Mouse (Mus musculus) liver, postnatal 0 days (tissue): ENCODE measurements around the gene Mt3. TPM values are rescaled to one million over a fixed set of nuclear protein-coding genes. Genes with fewer than 3 reads are reported as not detected.
"Not testable (repeated sequence)": the region's sequence is repeated elsewhere in the genome, so short reads cannot be mapped to it uniquely, and the experiment has no call there.

Experiments used
- ATAC-seq: fragments of 200-750 bp; cut with Nextera tagmentation; 2 replicates; pipeline ENCODE4 v1.8.0; 2017; ENCODE audit warnings: mild to moderate bottlenecking, moderate library complexity
- DNase-seq: peaks from one replicate; pipeline ENCODE4 v3.0.0-alpha.2; 2016
- H3K27ac ChIP-seq: fragments of 300-500 bp; sonication (generic); 2 replicates; pipeline ENCODE4 v1.5.1; 2014; ENCODE audit warnings: antibody characterized with exemption, moderate library complexity, mild to moderate bottlenecking, low read depth
- H3K27me3 ChIP-seq: fragments of 300-500 bp; sonication (generic); 2 replicates; pipeline ENCODE4 v1.6.1; 2014; ENCODE audit warnings: low read length, control low read depth, mixed read lengths; ENCODE audit not compliant: insufficient read depth
- H3K36me3 ChIP-seq: fragments of 300-500 bp; sonication (generic); replicated peaks from 2 replicates; pipeline ENCODE4 v1.6.1; 2014; ENCODE audit warnings: mild to moderate bottlenecking, control low read depth, low read length, moderate library complexity, mixed read lengths; ENCODE audit not compliant: insufficient read depth
- H3K4me1 ChIP-seq: fragments of 300-500 bp; sonication (generic); 2 replicates; pipeline ENCODE4 v1.6.1; 2014; ENCODE audit warnings: antibody characterized with exemption, mild to moderate bottlenecking, control low read depth; ENCODE audit not compliant: insufficient read depth
- H3K4me2 ChIP-seq: fragments of 300-500 bp; sonication (generic); 2 replicates; pipeline ENCODE4 v1.6.1; 2014; ENCODE audit warnings: low read depth, mild to moderate bottlenecking, low read length, moderate library complexity, mixed read lengths
- H3K4me3 ChIP-seq: fragments of 300-500 bp; sonication (generic); 2 replicates; pipeline ENCODE4 v1.5.1; 2014; ENCODE audit warnings: low read depth, low read length
- H3K9ac ChIP-seq: fragments of 300-500 bp; sonication (generic); replicated peaks from 2 replicates; pipeline ENCODE4 v1.6.1; 2014; ENCODE audit warnings: mild to moderate bottlenecking, moderate library complexity
- H3K9me3 ChIP-seq: fragments of 300-500 bp; sonication (generic); 2 replicates; pipeline ENCODE4 v1.6.1; 2016; ENCODE audit warnings: mild to moderate bottlenecking, control low read depth, low read length, mixed read lengths
- CTCF ChIP-seq: sonication (generic); IDR thresholded peaks from 2 replicates; pipeline ENCODE4 v1.5.1; 2016; ENCODE audit warnings: antibody characterized with exemption, low read depth
- EP300 ChIP-seq: IDR thresholded peaks from 2 replicates; pipeline ENCODE4 v1.6.1; 2016; ENCODE audit warnings: antibody characterized with exemption, low read depth, mild to moderate bottlenecking
- WGBS: fragments of 180-500 bp; shearing (Covaris S2); extraction: QIAGEN DNeasy Blood & Tissue Kit; methylation state at CpG from one replicate; pipeline ENCODE4 v1.1.7; 2014; ENCODE audit not compliant: insufficient replicate concordance; 5-methylcytosine and 5-hydroxymethylcytosine counted together
- polyA plus RNA-seq: library from polyadenylated mRNA; unstranded; fragments of >200 nt; fragmentation: Nextera tagmentation; extraction: Ambion mirVana; gene quantifications from 2 replicates; pipeline ENCODE4 v1.2.1, GENCODE M21; 2015

The Mt3 gene
- polyA plus RNA-seq, 1 experiment from 2014 or later = not detected

GRCm38 (mm10) chr8:94129133-94129789 lies 23.1 kb upstream of the Mt3 start:
- Histone ChIP-seq H3K27ac (no peak overlapping the region), H3K9ac (no peak overlapping the region), H3K4me2 (no peak overlapping the region), H3K27me3 (0 out of 2 replicates have a peak, but pooled peaks cover 2% of the 10 kb centered on the region), H3K4me3 (no peak overlapping the region), H3K9me3 (no peaks in the 10 kb centered on the region), H3K36me3 (no peaks in the 10 kb centered on the region), H3K4me1 (no peaks in the 10 kb centered on the region)
- ATAC-seq (no peak), DNase-seq (no peak)
- WGBS = 80% methylated on average over 6 of the region's 6 CpGs
- no peak for TF ChIP-seq CTCF
- no peak for TF ChIP-seq EP300

GRCm38 (mm10) chr8:94130126-94130525 lies 22.3 kb upstream of the Mt3 start:
- Histone ChIP-seq H3K27ac (no peak overlapping the region), H3K4me3 (no peak overlapping the region), H3K4me2 (no peak overlapping the region), H3K4me1 (no peaks in the 10 kb centered on the region), H3K9me3 (no peaks in the 10 kb centered on the region), H3K27me3 (0 out of 2 replicates have a peak, but pooled peaks cover 2% of the 10 kb centered on the region), H3K9ac (no peak overlapping the region), H3K36me3 (no peaks in the 10 kb centered on the region)
- no peak for DNase-seq
- TF ChIP-seq EP300 = no peak
- TF ChIP-seq CTCF = no peak
- WGBS = 83% methylated on average over 4 of the region's 4 CpGs
- no peak for ATAC-seq

- no peak overlapping the region for H3K4me2 ChIP-seq
- DNase-seq = no peak
- H3K36me3 ChIP-seq = no peaks in the 10 kb centered on the region
- WGBS = 47% methylated on average over 5 of the region's 5 CpGs
- H3K9me3 ChIP-seq = no peaks in the 10 kb centered on the region
- H3K27me3 ChIP-seq = 0 out of 2 replicates have a peak, but pooled peaks cover 2% of the 10 kb centered on the region
- TF ChIP-seq CTCF (no peak), EP300 (no peak)
- no peak for ATAC-seq
- H3K27ac ChIP-seq = no peak overlapping the region
- no peak overlapping the region for H3K4me3 ChIP-seq
- H3K9ac ChIP-seq = no peak overlapping the region
- no peaks in the 10 kb centered on the region for H3K4me1 ChIP-seq
Measured at GRCm38 (mm10) chr8:94132096-94132495, 20.3 kb upstream of the Mt3 start.

GRCm38 (mm10) chr8:94134601-94135000 lies 17.8 kb upstream of the Mt3 start:
- H3K27ac ChIP-seq, DNase-seq, H3K4me1 ChIP-seq, H3K4me3 ChIP-seq, H3K9me3 ChIP-seq, H3K36me3 ChIP-seq, H3K9ac ChIP-seq, ATAC-seq, H3K4me2 ChIP-seq, H3K27me3 ChIP-seq: not testable (repeated sequence)
- WGBS = 27% methylated on average over 3 of the region's 3 CpGs

DNA sequence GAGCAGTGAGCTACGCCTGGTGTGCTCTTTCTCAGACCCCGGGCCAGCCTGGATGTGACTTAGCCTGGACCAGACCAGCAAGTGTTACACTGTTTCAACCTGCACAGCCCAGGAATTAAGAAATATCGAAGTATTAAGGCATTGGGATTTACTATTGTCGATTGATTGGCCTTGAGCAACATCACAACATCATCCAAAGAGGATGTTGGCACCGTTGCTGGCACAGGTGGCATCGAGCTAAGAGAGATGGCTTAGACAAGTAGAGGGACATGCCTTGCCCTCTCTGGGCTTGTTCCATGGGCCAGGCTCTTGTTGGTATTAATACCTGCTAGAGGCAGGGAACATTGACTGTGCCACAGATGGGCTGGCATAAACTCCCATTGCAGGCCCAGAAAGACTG lies 16.9 kb upstream of the Mt3 start:
- Histone ChIP-seq H3K27ac (no peak overlapping the region), H3K36me3 (no peaks in the 10 kb centered on the region), H3K9ac (no peak overlapping the region), H3K4me1 (no peaks in the 10 kb centered on the region), H3K4me3 (no peak overlapping the region), H3K27me3 (no peaks in the 10 kb centered on the region), H3K9me3 (no peaks in the 10 kb centered on the region), H3K4me2 (no peak overlapping the region)
- no peak for TF ChIP-seq EP300
- TF ChIP-seq CTCF = no peak
- WGBS = 85% methylated on average over 6 of the region's 6 CpGs
- ATAC-seq = no peak
- no peak for DNase-seq

- no peaks in the 10 kb centered on the region for H3K4me1 ChIP-seq
- H3K27ac ChIP-seq = no peak overlapping the region
- H3K4me2 ChIP-seq = no peak overlapping the region
- H3K36me3 ChIP-seq = no peaks in the 10 kb centered on the region
- no peak overlapping the region for H3K4me3 ChIP-seq
- no peaks in the 10 kb centered on the region for H3K27me3 ChIP-seq
- ATAC-seq (no peak), DNase-seq (no peak)
- no peak overlapping the region for H3K9ac ChIP-seq
- TF ChIP-seq EP300 (no peak), CTCF (no peak)
- WGBS = 77% methylated on average over 7 of the region's 7 CpGs
- no peaks in the 10 kb centered on the region for H3K9me3 ChIP-seq
Measured at GRCm38 (mm10) chr8:94136192-94136591, 16.2 kb upstream of the Mt3 start.

- no peak within 1 kb of the TSS for H3K4me3 ChIP-seq
- H3K4me1 ChIP-seq = no peaks in the 10 kb centered on the region
- TF ChIP-seq EP300 (no peak), CTCF (no peak)
- DNase-seq (no peak), ATAC-seq (no peak)
- no peak within 1 kb of the TSS for H3K4me2 ChIP-seq
- no peaks in the 10 kb centered on the region for H3K9me3 ChIP-seq
- no peak within 1 kb of the TSS for H3K27ac ChIP-seq
- WGBS = 40% methylated on average over 6 of the region's 6 CpGs
- no peak within 1 kb of the TSS for H3K9ac ChIP-seq
- H3K36me3 ChIP-seq = no peaks in the 10 kb centered on the region
- no peaks in the 10 kb centered on the region for H3K27me3 ChIP-seq
Measured at GRCm38 (mm10) chr8:94136933-94137332, 15.5 kb upstream of the Mt3 start, which contains the start of gene Mt4. Mt4 (plus strand) TSS chr8:94137197.
